Comparison of ENCODE assay signal across 12 mouse cellular contexts in the genomic region with DNA sequence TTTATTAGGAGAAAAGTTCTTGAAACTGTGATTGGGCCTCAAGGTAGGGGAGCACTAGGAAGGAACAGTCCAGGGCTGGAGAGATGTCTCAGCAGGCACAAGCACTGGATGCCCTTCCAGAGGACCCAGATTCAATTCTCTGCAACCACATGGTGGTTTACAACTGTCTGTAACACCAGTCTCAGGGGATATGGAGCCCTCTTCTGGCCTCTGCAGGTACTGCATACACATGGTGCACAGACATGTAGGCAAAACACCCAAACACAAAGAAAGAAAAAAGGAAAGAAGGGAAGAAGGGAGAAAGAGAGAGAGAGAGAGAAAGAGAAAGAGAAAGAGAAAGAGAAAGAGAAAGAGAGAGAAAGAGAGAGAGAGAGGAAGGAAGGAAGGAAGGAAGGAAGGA.
DNase-seq lines count a peak whose midpoint lies in the region; ATAC-seq and TF ChIP-seq lines count a peak whose summit lies in the region.
"Had no signal": no experiment of that assay in that cellular context is flagged by ENCODE, and none has a peak within 500 bp of the region (broad histone marks: within the 10 kb centered on the region; RNA-seq: fewer than 3 reads in every experiment).

No protein-coding gene starts in this region.

- intact Hi-C loops in gastrocnemius, postnatal 14 days (cut with DNase I; ENCODE audit: low total_unique reads) = no loop called here

- no peak for TF ChIP-seq POLR2A in liver, adult 2 months (IDR thresholded peaks at IDR 0.05; ENCODE audit: extremely low read depth, insufficient read depth, low read length)
- no peak for TF ChIP-seq POLR2A in testis, adult 2 months (IDR thresholded peaks at IDR 0.05; ENCODE audit: control insufficient read depth, low read depth, low read length)

- H3K4me3 ChIP-seq in liver, adult 2 months (ENCODE audit: insufficient read depth, low read depth, low read length) = no peak overlapping the region
- H3K4me3 ChIP-seq in testis, adult 2 months (ENCODE audit: control insufficient read depth, low read depth, low read length) = no peak overlapping the region
- H3K4me3 ChIP-seq: myocyte had no signal

- no peak for ATAC-seq in CD4-positive, CD25-positive, alpha-beta regulatory T cell, adult 4 months
- ATAC-seq in cerebellum, adult (ENCODE audit: insufficient number of reproducible peaks, low FRiP score, low TSS enrichment) = no peak
- ATAC-seq: inflammation-experienced regulatory T-cells, adult 6 months had no signal

- no peaks in the 10 kb centered on the region for H3K27me3 ChIP-seq in liver, adult 2 months (ENCODE audit: control insufficient read depth, insufficient read depth, low read length)
- no peaks in the 10 kb centered on the region for H3K27me3 ChIP-seq in testis, adult 2 months (ENCODE audit: control insufficient read depth, insufficient read depth, low read length)

- DNase-seq in CD4-positive, CD25-positive, alpha-beta regulatory T cell, adult 2 months (ENCODE audit: low read depth, low spot score) = peak; percentile 19
- DNase-seq in liver, adult 2 months (ENCODE audit: extremely low read depth, low read depth, low spot score) = no peak
- DNase-seq in liver (no peak), NIH3T3 (ENCODE audit: low read depth) (peak; percentile 26)
- DNase-seq in gastrocnemius, postnatal 14 days = no peak
- DNase-seq: adrenal gland, adult 8-10 months; cerebellum, adult 9-10 months had no signal

- TF ChIP-seq CTCF in liver, adult 2 months (IDR thresholded peaks at IDR 0.05; ENCODE audit: low read depth, low read length) = peak; percentile 13; the same call in 1 of the 2 replicates
- peak; percentile 42; the same call in 1 of the 2 replicates for TF ChIP-seq CTCF in testis, adult 2 months (IDR thresholded peaks at IDR 0.05; ENCODE audit: control insufficient read depth, insufficient read depth, insufficient replicate concordance, low read depth, low read length)

- no peaks in the 10 kb centered on the region for H3K4me1 ChIP-seq in liver, adult 2 months (ENCODE audit: control insufficient read depth, insufficient read depth, low read length)
- H3K4me1 ChIP-seq in testis, adult 2 months (ENCODE audit: control insufficient read depth, insufficient read depth, low read length) = no peaks in the 10 kb centered on the region; the same call in none of the 2 replicates

- no peaks in the 10 kb centered on the region for H3K79me2 ChIP-seq in liver, adult 2 months (ENCODE audit: control insufficient read depth, insufficient read depth, low read length)

- no peaks in the 10 kb centered on the region for H3K36me3 ChIP-seq in liver, adult 2 months (ENCODE audit: control insufficient read depth, insufficient read depth, low read length)
- no peaks in the 10 kb centered on the region for H3K36me3 ChIP-seq in testis, adult 2 months (ENCODE audit: control insufficient read depth, insufficient read depth, low read length)

- H3K9ac ChIP-seq in liver, adult 2 months (ENCODE audit: low read depth, low read length) = no peak overlapping the region

- no peak overlapping the region for H3K27ac ChIP-seq in liver, adult 2 months (replicated peaks; ENCODE audit: insufficient read depth, low read depth, low read length)
- no peak overlapping the region for H3K27ac ChIP-seq in testis, adult 2 months (ENCODE audit: control insufficient read depth, insufficient read depth, low read depth, low read length)

Comparison
In these comparisons a context has a peak if more than half of its experiments do, and no peak if none do; other contexts are left out.
1. DNase-seq: peak in CD4-positive, CD25-positive, alpha-beta regulatory T cell, adult 2 months (single experiment) and NIH3T3 (single experiment); none in liver, adult 2 months (single experiment), liver (single experiment) and gastrocnemius, postnatal 14 days (single experiment).